Mouse (Mus musculus) heart, adult 2 months (tissue): Measurements from ENCODE around the gene Mbnl2. TPM values are rescaled to one million over a fixed set of nuclear protein-coding genes. Genes with fewer than 3 reads are reported as not detected.

Experiments
- DNase-seq, 2 experiments: peaks; one replicate each; pipeline ENCODE4 v3.0.0; 2021
- H3K27ac ChIP-seq: fragments of 200-600 bp; 2 replicates; pipeline ENCODE4 v1.8.1; 2022
- H3K27me3 ChIP-seq: fragments of 200-500 bp; 2 replicates; pipeline ENCODE4 v1.6.1; 2012; ENCODE audit warnings: mild to moderate bottlenecking, low read length, inconsistent platforms, mixed read lengths; ENCODE audit not compliant: control insufficient read depth, insufficient read depth
- H3K36me3 ChIP-seq: fragments of 200-500 bp; 2 replicates; pipeline ENCODE4 v1.6.1; 2012; ENCODE audit warnings: low read length, inconsistent platforms; ENCODE audit not compliant: control insufficient read depth, insufficient read depth
- H3K4me1 ChIP-seq: fragments of 200-500 bp; 2 replicates; pipeline ENCODE4 v1.6.1; 2011; ENCODE audit warnings: low read length; ENCODE audit not compliant: control insufficient read depth, insufficient read depth
- H3K4me3 ChIP-seq: fragments of 200-600 bp; 2 replicates; pipeline ENCODE4 v1.8.1; 2022
- H3K79me2 ChIP-seq: fragments of 200-500 bp; replicated peaks from 2 replicates; pipeline ENCODE4 v1.6.1; 2012; ENCODE audit warnings: mild to moderate bottlenecking, inconsistent platforms, low read length, moderate library complexity, mixed read lengths; ENCODE audit not compliant: control insufficient read depth, insufficient read depth
- H3K9ac ChIP-seq: fragments of 200-500 bp; 2 replicates; pipeline ENCODE4 v1.6.1; 2012; ENCODE audit warnings: low read depth, mild to moderate bottlenecking, control low read depth, inconsistent platforms, low read length, mixed read lengths
- CTCF ChIP-seq: fragments of 200-600 bp; IDR thresholded peaks from 2 replicates; pipeline ENCODE4 v1.8.1; 2022; ENCODE audit warnings: antibody characterized with exemption, mild to moderate bottlenecking, moderate library complexity
- EP300 ChIP-seq: fragments of 200-500 bp; IDR thresholded peaks from 2 replicates; pipeline ENCODE4 v1.6.1; 2011; ENCODE audit warnings: low read depth, low read length, control low read depth; ENCODE audit not compliant: insufficient read depth
- POLR2A ChIP-seq: fragments of 200-500 bp; IDR thresholded peaks from 2 replicates; pipeline ENCODE4 v1.6.1; 2011; ENCODE audit warnings: mild to moderate bottlenecking, low read depth, low read length, control low read depth; ENCODE audit not compliant: insufficient read depth
- WGBS: fragments of 180-500 bp; shearing (Covaris S2); methylation state at CpG from one replicate; pipeline ENCODE4 v1.1.7; 2018; 5-methylcytosine and 5-hydroxymethylcytosine counted together
- intact Hi-C: fragments of 180-260 bp; cut with DNase I; formaldehyde crosslinking; loops from one replicate; pipeline ENCODE4 v1.15.1; 2025
- long read RNA-seq: library from polyadenylated mRNA; stranded (forward); transcript quantifications from one replicate; pipeline ENCODE4 v2.0.0, GENCODE M21; 2021
- polyA plus RNA-seq: library from polyadenylated mRNA; depleted of rRNA; stranded (reverse); fragments of >200 nt; gene quantifications from 2 replicates; pipeline ENCODE4 v1.2.3, GENCODE M21; 2012; rRNA removed
- total RNA-seq, 2 experiments: library from RNA; stranded (reverse); gene quantifications; 2 replicates each; pipeline ENCODE4 v1.2.3; 2021

Gene Mbnl2
- total RNA-seq (100 to 1,000 TPM; 221 to 258 TPM), polyA plus RNA-seq (91.1 and 133 TPM in 2 replicates)
- long read RNA-seq, transcript Mbnl2-204 (8 exons, 2,390 nt), result major isoform, 13 of 203 reads
- long read RNA-seq, partial matches to known transcripts, result 6 of 203 reads
- long read RNA-seq, other reads (novel, unspliced or antisense), result 183 of 203 reads

DNA sequence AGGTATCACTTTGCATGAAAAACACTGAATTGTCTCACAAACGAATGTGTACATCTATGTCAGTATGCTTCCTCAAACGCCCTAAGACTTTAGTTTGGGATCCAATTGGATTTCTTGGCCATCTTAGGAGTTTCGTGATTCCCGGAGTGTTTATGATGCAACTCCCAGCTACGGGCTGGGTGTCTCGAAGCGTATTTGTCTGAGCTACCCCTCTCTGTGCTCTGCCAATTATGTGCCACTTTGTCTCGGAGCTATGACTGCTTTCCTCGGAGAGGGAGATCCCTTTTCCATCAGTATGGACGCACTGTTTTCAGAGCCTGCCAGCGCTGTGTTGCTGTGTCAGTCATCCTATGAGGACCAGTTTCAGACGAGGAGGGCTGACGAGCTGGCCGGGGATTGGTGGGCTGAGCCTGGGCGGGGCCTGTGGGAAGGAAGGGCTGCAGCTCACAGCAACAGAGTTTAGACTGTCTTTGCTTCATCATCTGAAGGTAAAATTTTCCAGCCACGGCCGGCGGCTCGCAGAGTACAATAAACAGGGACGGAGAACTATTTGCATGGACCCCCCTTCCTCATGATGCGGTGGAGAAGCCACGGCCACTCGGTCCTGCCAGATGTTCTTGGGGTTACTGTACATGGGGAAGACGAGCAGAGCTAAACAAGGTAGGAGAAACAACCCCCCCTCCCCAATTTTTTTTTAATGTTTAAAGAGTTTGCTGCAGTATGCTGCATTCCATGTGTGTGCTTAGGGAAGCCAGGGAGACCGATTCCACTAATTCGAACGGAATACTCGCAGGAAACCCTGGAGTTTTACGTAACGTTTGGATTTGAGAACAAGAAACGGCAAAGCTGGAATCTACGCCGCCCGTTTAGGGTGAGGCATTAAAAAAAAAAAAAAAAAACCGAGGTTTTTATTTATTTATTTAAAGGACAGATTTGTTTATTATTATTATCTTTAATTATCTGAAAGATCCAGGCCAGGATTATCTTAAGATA lies at the start of gene Mbnl2:
Gene Mbnl2 (plus strand): TSS at position 424 of the 993 bp plus-strand sequence.
- H3K4me1 ChIP-seq, result peaks cover 11% of the 10 kb centered on the region
- H3K9ac ChIP-seq, result peak within 1 kb of the TSS; percentile 89
- DNase-seq, result peak; percentile 94 to 97
- intact Hi-C loops, result loop anchor here (5.0 kb wide), 1 partner anchor 62 kb away; no protein-coding TSS in a partner anchor
- TF ChIP-seq EP300 (peak; percentile 79; the same call in 1 of the 2 replicates), CTCF (no peak), POLR2A (peak; percentile 98)
- H3K27me3 ChIP-seq, result no peaks in the 10 kb centered on the region
- 1% methylated on average over 35 of the region's 35 CpGs for WGBS
- no peaks in the 10 kb centered on the region; the same call in none of the 2 replicates for H3K79me2 ChIP-seq
- peak within 1 kb of the TSS; percentile 70 for H3K4me3 ChIP-seq
- peaks cover 12% of the 10 kb centered on the region for H3K36me3 ChIP-seq
- H3K27ac ChIP-seq, result peak within 1 kb of the TSS; percentile 92

DNA sequence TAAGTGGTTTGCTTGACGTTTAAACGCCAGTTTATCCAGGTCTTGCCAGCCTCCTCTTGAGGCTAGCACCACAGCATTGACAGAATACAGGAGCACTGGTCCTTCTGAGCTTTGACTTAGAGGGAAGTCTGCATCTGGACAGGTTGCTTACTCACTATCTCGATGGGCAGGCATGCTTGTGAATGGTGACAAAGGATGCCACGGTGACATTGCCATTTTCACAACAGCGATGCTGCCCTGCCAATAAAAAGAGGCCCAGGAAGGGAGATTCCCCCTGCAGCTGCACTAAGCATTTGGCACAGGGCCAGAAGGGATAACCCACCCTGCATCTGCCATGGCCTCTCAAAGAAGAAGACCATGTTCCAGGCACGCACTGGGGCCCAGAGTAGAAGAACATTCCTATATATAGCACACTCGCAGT lies 43.4 kb upstream of the Mbnl2 start:
- Histone ChIP-seq H3K27ac (no peak overlapping the region), H3K9ac (no peak overlapping the region), H3K27me3 (no peaks in the 10 kb centered on the region; the same call in 1 of the 2 replicates), H3K79me2 (no peaks in the 10 kb centered on the region), H3K4me3 (no peak overlapping the region), H3K36me3 (no peaks in the 10 kb centered on the region), H3K4me1 (no peaks in the 10 kb centered on the region)
- TF ChIP-seq EP300 (no peak), POLR2A (no peak), CTCF (no peak)
- intact Hi-C loops, result no loop called here
- DNase-seq, result no peak
- WGBS, result 29% methylated on average over 7 of the region's 7 CpGs

DNA sequence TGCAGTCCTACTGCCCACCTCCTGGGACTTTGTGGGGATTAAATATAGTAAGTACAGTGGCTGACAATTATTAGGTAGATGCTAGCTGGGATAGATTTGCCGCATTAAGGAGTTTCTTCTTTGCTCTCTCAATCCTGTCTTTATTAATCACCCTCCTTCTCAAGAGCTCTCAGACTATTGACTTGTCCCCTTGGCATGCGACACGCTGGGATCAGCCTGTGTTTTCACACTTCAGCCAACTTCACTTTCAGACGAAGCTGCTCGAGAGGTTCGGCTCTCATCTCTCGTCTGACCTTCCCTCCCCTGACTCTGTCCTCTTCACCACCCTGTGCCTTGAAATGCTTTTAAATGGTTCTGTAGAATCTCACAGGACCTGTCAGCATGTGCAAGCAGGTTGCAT lies 39.9 kb upstream of the Mbnl2 start:
- H3K27me3 ChIP-seq, result no peaks in the 10 kb centered on the region; the same call in 1 of the 2 replicates
- H3K4me3 ChIP-seq, result no peak overlapping the region
- WGBS, result 70% methylated on average over 7 of the region's 7 CpGs
- H3K9ac ChIP-seq, result no peak overlapping the region
- no peak for DNase-seq
- intact Hi-C loops, result no loop called here
- H3K36me3 ChIP-seq, result no peaks in the 10 kb centered on the region
- H3K79me2 ChIP-seq, result no peaks in the 10 kb centered on the region
- TF ChIP-seq POLR2A (no peak), CTCF (no peak), EP300 (no peak)
- H3K4me1 ChIP-seq, result no peaks in the 10 kb centered on the region
- H3K27ac ChIP-seq, result no peak overlapping the region

DNA sequence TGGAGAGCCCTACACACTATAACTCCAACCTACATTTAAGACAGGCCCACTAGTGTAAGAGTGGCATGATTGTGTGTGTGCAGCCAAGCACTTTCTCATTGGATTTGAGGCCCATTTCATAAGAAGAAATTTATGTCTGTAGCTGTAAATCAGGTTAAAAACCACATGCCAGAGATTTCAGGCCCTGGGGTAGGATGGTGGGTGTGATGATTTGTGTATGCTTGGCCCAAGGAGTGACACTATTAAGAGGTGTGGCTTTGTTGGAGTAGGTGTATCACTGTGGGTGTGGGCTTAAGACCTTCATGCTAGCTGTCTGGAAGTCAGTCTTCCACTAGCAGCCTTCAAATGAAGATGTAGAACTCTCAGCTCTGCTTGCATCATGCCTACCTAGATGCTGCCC lies 37.0 kb upstream of the Mbnl2 start:
- H3K27me3 ChIP-seq, result no peaks in the 10 kb centered on the region
- no peak overlapping the region for H3K9ac ChIP-seq
- no peak overlapping the region for H3K27ac ChIP-seq
- intact Hi-C loops, result no loop called here
- H3K4me3 ChIP-seq, result no peak overlapping the region
- H3K36me3 ChIP-seq, result no peaks in the 10 kb centered on the region
- H3K4me1 ChIP-seq, result peaks cover 1% of the 10 kb centered on the region; the same call in 1 of the 2 replicates
- TF ChIP-seq CTCF (no peak), EP300 (no peak), POLR2A (no peak)
- H3K79me2 ChIP-seq, result no peaks in the 10 kb centered on the region
- no peak for DNase-seq

DNA sequence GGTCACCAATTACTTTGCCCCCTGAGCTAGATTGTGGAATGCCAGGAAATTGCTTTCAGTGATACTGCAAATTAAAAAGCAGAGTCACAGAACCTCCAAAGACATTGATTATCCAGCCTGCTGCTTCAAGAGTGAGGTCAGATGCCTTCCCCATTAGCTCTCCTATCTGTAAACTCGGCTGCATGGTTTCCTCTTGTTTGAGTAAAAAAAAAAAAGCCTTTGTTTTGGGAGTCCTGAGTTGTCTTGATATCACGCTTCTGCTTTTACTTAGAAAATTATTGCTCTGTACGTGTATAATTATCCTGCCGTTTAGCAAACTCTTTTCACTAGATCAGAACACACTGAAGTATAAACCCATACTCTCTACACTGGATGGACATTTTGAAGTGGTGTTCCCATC lies 35.3 kb upstream of the Mbnl2 start:
- TF ChIP-seq CTCF (no peak), POLR2A (no peak), EP300 (no peak)
- Histone ChIP-seq H3K9ac (no peak overlapping the region), H3K27ac (no peak overlapping the region), H3K4me3 (no peak overlapping the region), H3K27me3 (no peaks in the 10 kb centered on the region), H3K79me2 (no peaks in the 10 kb centered on the region), H3K36me3 (no peaks in the 10 kb centered on the region), H3K4me1 (peaks cover 1% of the 10 kb centered on the region; the same call in 1 of the 2 replicates)
- WGBS, result 34% methylated on average over 4 of the region's 4 CpGs
- no peak for DNase-seq
- intact Hi-C loops, result no loop called here

DNA sequence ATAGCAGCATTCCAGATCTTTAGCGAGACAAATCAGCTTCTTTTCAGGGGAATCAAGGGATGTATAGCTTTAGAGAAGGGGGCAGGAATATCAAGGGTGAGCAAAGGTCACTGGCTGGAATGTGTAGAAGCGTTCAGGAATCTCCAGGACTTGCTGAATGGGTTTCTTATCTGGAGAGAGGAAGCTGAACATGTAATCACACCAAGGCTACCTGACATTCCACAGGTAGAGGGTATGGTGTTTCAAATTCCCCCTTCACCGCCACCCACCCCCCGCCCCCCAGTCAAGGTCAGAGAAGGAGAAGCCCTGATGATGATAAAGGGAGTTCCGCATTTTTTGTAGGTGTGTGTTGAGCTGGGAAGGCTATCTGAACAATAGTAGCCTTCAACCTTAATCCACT lies 32.8 kb upstream of the Mbnl2 start:
- H3K27ac ChIP-seq, result no peak overlapping the region
- H3K9ac ChIP-seq, result no peak overlapping the region
- no peaks in the 10 kb centered on the region for H3K36me3 ChIP-seq
- no peak for DNase-seq
- no peaks in the 10 kb centered on the region for H3K79me2 ChIP-seq
- H3K27me3 ChIP-seq, result no peaks in the 10 kb centered on the region
- intact Hi-C loops, result no loop called here
- WGBS, result 59% methylated on average over 5 of the region's 5 CpGs
- peaks cover 1% of the 10 kb centered on the region; the same call in 1 of the 2 replicates for H3K4me1 ChIP-seq
- no peak for TF ChIP-seq EP300
- TF ChIP-seq POLR2A, result no peak
- TF ChIP-seq CTCF, result no peak
- H3K4me3 ChIP-seq, result no peak overlapping the region
